Mouse (Mus musculus): ENCODE data around the gene 2610301B20Rik.

- TF ChIP-seq CTCF (IDR thresholded peaks at IDR 0.05; ENCODE audit: low read depth, low read length): no peak
- no peak for TF ChIP-seq POLR2A (IDR thresholded peaks at IDR 0.05; ENCODE audit: borderline replicate concordance, low read depth, low read length)
Observed at GRCm38 (mm10) chr4:10919987-10920386, 45.7 kb downstream of the 2610301B20Rik start.
